13 mouse cellular contexts compared by ENCODE assay signal in the genomic region with DNA sequence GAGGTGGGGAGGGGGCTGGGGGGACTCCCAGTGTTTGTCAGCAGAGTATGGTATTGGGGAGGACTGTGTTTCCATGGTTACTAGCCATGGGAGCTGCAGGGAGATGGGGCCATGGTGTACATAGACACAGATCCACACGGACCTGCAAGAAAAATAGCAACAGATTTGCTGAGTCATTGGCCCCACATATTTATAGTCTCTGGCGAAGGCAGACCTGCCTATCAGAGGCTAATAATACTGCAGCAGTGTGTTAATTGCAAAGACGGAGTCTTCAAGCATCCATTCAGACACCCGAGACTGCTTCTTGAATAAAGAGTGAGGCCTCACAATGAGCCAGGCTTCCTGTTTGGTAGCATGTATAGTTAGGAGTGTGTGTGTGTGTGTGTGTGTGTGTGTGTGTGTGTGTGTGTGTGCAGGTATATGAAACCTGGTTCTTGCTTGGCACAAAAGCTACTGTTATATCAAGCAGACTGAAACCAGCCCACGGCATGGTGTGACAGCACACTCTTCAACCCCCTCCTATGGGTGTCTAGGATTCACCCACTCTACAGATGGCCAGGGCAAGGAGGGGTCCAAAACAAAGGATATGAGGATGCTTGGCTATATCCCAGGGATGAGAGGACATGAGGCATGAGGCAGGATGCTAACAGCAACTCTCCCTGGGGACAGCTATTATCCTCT. TPM values are rescaled to one million over a fixed set of nuclear protein-coding genes. Genes with fewer than 3 reads are reported as not detected.
A peak's percentile ranks its signal among the peaks of the same experiment; 100 is the strongest.
DNase-seq lines count a peak whose midpoint lies in the region; TF ChIP-seq lines count a peak whose summit lies in the region.
"Had no signal": no experiment of that assay in that cellular context is flagged by ENCODE, and none has a peak within 500 bp of the region (broad histone marks: within the 10 kb centered on the region; RNA-seq: fewer than 3 reads in every experiment).

No protein-coding gene starts in this region.

- intact Hi-C loops in gastrocnemius, adult 2 months (cut with DNase I), result no loop called here
- intact Hi-C loops in gastrocnemius, postnatal 36 days (cut with DNase I), result no loop called here
- intact Hi-C loops in left cerebral cortex, postnatal 4 days (cut with DNase I), result no loop called here

- TF ChIP-seq CTCF in gastrocnemius, adult 2 months (IDR thresholded peaks at IDR 0.05), result no peak

- H3K4me3 ChIP-seq in gastrocnemius, adult 2 months, result no peak overlapping the region
- H3K4me3 ChIP-seq: heart, embryonic 15.5 days; neural tube, embryonic 12.5 days had no signal

- DNase-seq in gastrocnemius, adult 2 months, result peak; percentile 33
- no peak for DNase-seq in gastrocnemius, postnatal 36 days
- peak; percentile 56 for DNase-seq in left cerebral cortex, adult 11 months (ENCODE audit: low spot score)
- DNase-seq in left cerebral cortex, postnatal 4 days, result no peak
- peak; percentile 70 to 85 for DNase-seq in layer of hippocampus, adult 18-20 months (ENCODE audit: low spot score in 2 of 2)
- peak; percentile 53 to 64 for DNase-seq in right cerebral cortex, postnatal 10 days (ENCODE audit: low spot score in 2 of 2)
- no peak for DNase-seq in thymus, postnatal 0 days (ENCODE audit: low spot score)
- DNase-seq in ovary, postnatal 10 days (ENCODE audit: low spot score), result no peak
- DNase-seq: adrenal gland, adult 2 months had no signal

- H3K27ac ChIP-seq in gastrocnemius, adult 2 months, result peak overlapping the region; percentile 73
- H3K27ac ChIP-seq: heart, embryonic 15.5 days; macrophage; neural tube, embryonic 12.5 days had no signal

RNA-seq across cellular contexts. Expression of gene Insyn1, which starts 20.9 kb away (rescaled TPM):
- 10 to 100 TPM; 17.3 to 20.1 TPM for total RNA-seq in gastrocnemius, adult 2 months (2021)
- total RNA-seq in gastrocnemius, postnatal 36 days (2021), result 10 to 100 TPM; 13.7 to 15.6 TPM
- 10 to 100 TPM; 81.2 to 83.5 TPM for total RNA-seq in left cerebral cortex, postnatal 4 days (2021)
- 100 to 1,000 TPM; 255 to 268 TPM for total RNA-seq in layer of hippocampus, adult 18-20 months (2021)
- 0.60 and 0.64 TPM in 2 replicates for polyA plus RNA-seq in thymus, postnatal 0 days (2015; fragmentation: Nextera tagmentation; extraction: Ambion mirVana)
- polyA plus RNA-seq: liver, embryonic 16.5 days; macrophage had no signal

Comparison
In these comparisons a context has a peak if more than half of its experiments do, and no peak if none do; other contexts are left out.
1. DNase-seq: peak in gastrocnemius, adult 2 months (single experiment), left cerebral cortex, adult 11 months (single experiment), layer of hippocampus, adult 18-20 months (2 of 2) and right cerebral cortex, postnatal 10 days (2 of 2); none in gastrocnemius, postnatal 36 days (0 of 2), left cerebral cortex, postnatal 4 days (single experiment), thymus, postnatal 0 days (single experiment) and ovary, postnatal 10 days (single experiment).